Mouse (Mus musculus): Measurements from ENCODE around the gene Spty2d1. TPM values are rescaled to one million over a fixed set of nuclear protein-coding genes. Genes with fewer than 3 reads are reported as not detected.

Gene Spty2d1
- polyA plus RNA-seq, 1 experiment from 2014 or later, result 13.1 TPM

- WGBS, result 72% methylated on average over 3 of the region's 3 CpGs
- Histone ChIP-seq H3K36me3 (ENCODE audit: insufficient read depth, low read length) (no peaks in the 10 kb centered on the region), H3K27me3 (replicated peaks; ENCODE audit: insufficient read depth, low read length) (no peaks in the 10 kb centered on the region), H3K27ac (ENCODE audit: low read length) (no peak overlapping the region), H3K9me3 (ENCODE audit: low read length) (no peaks in the 10 kb centered on the region), H3K4me1 (ENCODE audit: insufficient read depth, low read depth, low read length) (peaks cover 12% of the 10 kb centered on the region; the same call in 1 of the 2 replicates), H3K9ac (replicated peaks; ENCODE audit: low read depth) (no peak overlapping the region), H3K4me3 (ENCODE audit: low read depth, low read length) (no peak overlapping the region), H3K4me2 (replicated peaks; ENCODE audit: low read depth, low read length) (no peak overlapping the region)
- no peak for DNase-seq (ENCODE audit: low spot score)
- TF ChIP-seq EP300 (IDR thresholded peaks at IDR 0.05) (no peak), CTCF (IDR thresholded peaks at IDR 0.05) (no peak)
- no peak for ATAC-seq
These were observed 8.4 kb upstream of the Spty2d1 start for GRCm38 (mm10) chr7:47016602-47017001.

GRCm38 (mm10) chr7:47015390-47016065 is 7.3 kb upstream of the Spty2d1 start:
- Histone ChIP-seq H3K4me2 (replicated peaks; ENCODE audit: low read depth, low read length) (peak overlapping the region; percentile 22), H3K36me3 (ENCODE audit: insufficient read depth, low read length) (no peaks in the 10 kb centered on the region), H3K4me3 (ENCODE audit: low read depth, low read length) (no peak overlapping the region), H3K9me3 (ENCODE audit: low read length) (no peaks in the 10 kb centered on the region), H3K27me3 (replicated peaks; ENCODE audit: insufficient read depth, low read length) (no peaks in the 10 kb centered on the region), H3K9ac (replicated peaks; ENCODE audit: low read depth) (no peak overlapping the region), H3K4me1 (ENCODE audit: insufficient read depth, low read depth, low read length) (peaks cover 12% of the 10 kb centered on the region; the same call in 1 of the 2 replicates), H3K27ac (ENCODE audit: low read length) (peak overlapping the region; percentile 72)
- DNase-seq (ENCODE audit: low spot score) (peak; percentile 94), ATAC-seq (peak; percentile 97)
- WGBS, result 9% methylated on average over 6 of the region's 6 CpGs
- TF ChIP-seq EP300 (IDR thresholded peaks at IDR 0.05) (peak; percentile 54), CTCF (IDR thresholded peaks at IDR 0.05) (peak; percentile 79)

DNA sequence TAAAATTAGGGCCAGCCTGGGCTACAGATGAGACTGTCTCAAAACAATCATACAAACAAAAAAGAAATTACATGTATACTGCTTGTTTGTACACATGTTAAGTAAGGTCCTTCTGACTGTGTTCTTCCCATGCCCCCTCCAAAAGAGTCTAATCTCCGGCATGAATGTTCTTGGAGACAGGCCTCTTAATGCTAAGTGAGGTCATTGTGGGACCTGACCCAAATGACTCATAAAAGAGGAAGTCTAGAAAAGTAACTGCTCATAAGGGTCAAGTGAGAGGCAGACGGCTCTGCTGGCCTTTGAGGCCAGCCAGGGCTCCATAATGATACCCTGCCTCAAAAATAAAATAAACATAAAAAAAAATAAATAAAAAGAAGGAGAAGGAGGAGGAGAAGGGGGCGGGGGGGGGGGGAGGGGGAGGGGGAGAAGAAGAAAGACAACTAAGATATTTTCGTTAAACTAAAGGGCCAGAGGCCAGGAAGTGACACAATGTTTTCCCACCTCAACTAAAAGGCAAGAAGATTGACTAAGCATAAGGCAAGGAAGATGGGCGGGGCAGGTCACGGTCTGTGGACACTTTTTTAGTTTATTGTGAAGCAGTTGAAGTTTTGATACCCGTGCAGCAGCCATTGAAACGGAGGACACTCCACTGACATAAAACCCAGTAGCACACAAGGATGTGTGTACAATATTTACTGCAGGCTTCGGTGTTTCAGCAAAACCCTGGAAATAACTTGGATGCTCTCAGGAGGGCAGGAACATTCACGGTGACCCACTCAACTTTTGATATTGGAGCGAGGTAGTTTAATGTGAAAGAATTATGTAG is 6.6 kb upstream of the Spty2d1 start:
- 38% methylated on average over 10 of the region's 11 CpGs for WGBS
- TF ChIP-seq CTCF (IDR thresholded peaks at IDR 0.05) (no peak), EP300 (IDR thresholded peaks at IDR 0.05) (peak; percentile 66; the same call in 1 of the 2 replicates)
- Histone ChIP-seq H3K27ac (ENCODE audit: low read length) (peak overlapping the region; percentile 72), H3K9me3 (ENCODE audit: low read length) (no peaks in the 10 kb centered on the region), H3K4me3 (ENCODE audit: low read depth, low read length) (no peak overlapping the region), H3K36me3 (ENCODE audit: insufficient read depth, low read length) (no peaks in the 10 kb centered on the region), H3K4me1 (ENCODE audit: insufficient read depth, low read depth, low read length) (peaks cover 14% of the 10 kb centered on the region; the same call in 1 of the 2 replicates), H3K4me2 (replicated peaks; ENCODE audit: low read depth, low read length) (no peak overlapping the region), H3K9ac (replicated peaks; ENCODE audit: low read depth) (no peak overlapping the region), H3K27me3 (replicated peaks; ENCODE audit: insufficient read depth, low read length) (no peaks in the 10 kb centered on the region)
- DNase-seq (ENCODE audit: low spot score) (peak; percentile 93), ATAC-seq (peak; percentile 70)

DNA sequence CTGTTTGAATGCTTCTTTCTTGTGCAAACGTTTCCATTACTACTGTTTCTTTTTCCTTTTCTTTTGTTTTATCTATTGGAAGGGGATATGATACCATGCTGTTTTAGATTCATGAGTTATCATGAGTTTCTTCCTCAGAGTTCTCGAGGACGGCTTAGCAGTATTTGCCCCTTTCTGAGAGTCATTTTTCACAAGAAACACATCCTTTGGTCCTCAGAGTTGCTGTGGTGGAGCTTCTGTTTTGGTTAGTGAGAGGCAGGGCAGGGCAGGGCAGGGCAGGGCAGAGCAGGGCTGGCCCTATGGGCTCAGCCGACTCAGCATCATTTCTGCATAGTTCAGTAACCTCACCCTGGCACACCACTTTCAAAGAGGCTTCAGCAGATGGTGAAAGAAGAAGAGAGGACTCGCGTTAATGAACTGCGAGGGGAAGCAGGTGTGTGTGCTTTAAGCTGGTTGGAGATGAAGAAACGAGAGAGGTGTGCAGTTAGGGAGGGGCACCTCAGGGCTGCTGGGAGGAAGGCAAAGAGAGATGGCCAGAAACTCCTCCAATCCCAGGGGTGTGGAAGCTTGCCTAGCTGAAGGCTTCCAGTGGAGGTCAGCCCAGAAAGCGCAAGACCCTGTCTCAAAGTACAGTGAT is 5.0 kb upstream of the Spty2d1 start:
- Histone ChIP-seq H3K4me3 (ENCODE audit: low read depth, low read length) (no peak overlapping the region), H3K4me1 (ENCODE audit: insufficient read depth, low read depth, low read length) (peaks cover 20% of the 10 kb centered on the region; the same call in 1 of the 2 replicates), H3K9me3 (ENCODE audit: low read length) (no peaks in the 10 kb centered on the region), H3K9ac (replicated peaks; ENCODE audit: low read depth) (no peak overlapping the region), H3K27ac (ENCODE audit: low read length) (peak overlapping the region; percentile 28; the same call in 1 of the 2 replicates), H3K36me3 (ENCODE audit: insufficient read depth, low read length) (no peaks in the 10 kb centered on the region), H3K4me2 (replicated peaks; ENCODE audit: low read depth, low read length) (no peak overlapping the region), H3K27me3 (replicated peaks; ENCODE audit: insufficient read depth, low read length) (no peaks in the 10 kb centered on the region)
- 35% methylated on average over 9 of the region's 9 CpGs for WGBS
- ATAC-seq, result no peak
- no peak for DNase-seq (ENCODE audit: low spot score)
- TF ChIP-seq CTCF (IDR thresholded peaks at IDR 0.05) (no peak), EP300 (IDR thresholded peaks at IDR 0.05) (no peak; the same call in 1 of the 2 replicates)

DNA sequence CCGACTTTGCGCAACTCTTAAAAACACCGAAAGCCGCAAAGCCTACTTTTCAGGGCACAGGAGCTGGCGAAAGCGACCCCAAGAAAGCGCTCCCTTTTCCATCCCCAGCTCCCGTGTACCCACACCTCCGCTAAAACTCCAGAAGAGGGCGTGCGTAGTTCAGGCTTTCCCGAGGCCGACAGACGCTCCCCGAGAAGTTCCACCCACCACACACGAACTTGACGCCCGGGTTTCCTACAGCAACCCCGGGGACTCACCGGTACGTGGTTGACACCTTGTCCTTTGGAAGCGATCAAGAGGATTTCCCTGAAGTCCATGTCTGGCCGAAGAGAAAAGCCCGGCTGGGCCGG is 418 bp downstream of the Spty2d1 start:
- Histone ChIP-seq H3K4me3 (ENCODE audit: low read depth, low read length) (peak overlapping the region; percentile 79), H3K27ac (ENCODE audit: low read length) (peak overlapping the region; percentile 97), H3K36me3 (ENCODE audit: insufficient read depth, low read length) (no peaks in the 10 kb centered on the region), H3K4me2 (replicated peaks; ENCODE audit: low read depth, low read length) (peak overlapping the region; percentile 75), H3K4me1 (ENCODE audit: insufficient read depth, low read depth, low read length) (peaks cover 9% of the 10 kb centered on the region; the same call in 1 of the 2 replicates), H3K9ac (replicated peaks; ENCODE audit: low read depth) (peak overlapping the region; percentile 74), H3K27me3 (replicated peaks; ENCODE audit: insufficient read depth, low read length) (no peaks in the 10 kb centered on the region), H3K9me3 (ENCODE audit: low read length) (no peaks in the 10 kb centered on the region)
- peak; percentile 61 for ATAC-seq
- TF ChIP-seq EP300 (IDR thresholded peaks at IDR 0.05) (no peak), CTCF (IDR thresholded peaks at IDR 0.05) (peak; percentile 68)
- 2% methylated on average over 25 of the region's 25 CpGs for WGBS
- DNase-seq (ENCODE audit: low spot score), result peak; percentile 92

Measured in lung, postnatal 0 days (tissue).